Mouse (Mus musculus): Measurements from ENCODE around the gene Pphln1. TPM values are rescaled to one million over a fixed set of nuclear protein-coding genes. Genes with fewer than 3 reads are reported as not detected.

The Pphln1 gene
- total RNA-seq, 2 experiments from 2014 or later: 43.4 to 43.9 TPM

GRCm38 (mm10) chr15:93499866-93500265 lies 101.7 kb downstream of the Pphln1 start:
- no peak for DNase-seq (ENCODE audit: low spot score in 2 of 2)

- no peak for DNase-seq (ENCODE audit: low spot score in 2 of 2)
Measured at GRCm38 (mm10) chr15:93502703-93503102, 104.6 kb downstream of the Pphln1 start.

- no peak for DNase-seq (ENCODE audit: low spot score in 2 of 2)
Measured at GRCm38 (mm10) chr15:93503201-93503745, 105.1 kb downstream of the Pphln1 start.

GRCm38 (mm10) chr15:93504808-93505207 lies 106.7 kb downstream of the Pphln1 start:
- peak in 1 of 2 experiments; percentile 65 for DNase-seq (ENCODE audit: low spot score in 2 of 2)

- DNase-seq (ENCODE audit: low spot score in 2 of 2): no peak
Measured at GRCm38 (mm10) chr15:93510690-93511336, 112.7 kb downstream of the Pphln1 start.

- DNase-seq (ENCODE audit: low spot score in 2 of 2): no peak
Measured at GRCm38 (mm10) chr15:93512437-93512836, 114.3 kb downstream of the Pphln1 start.

- DNase-seq (ENCODE audit: low spot score in 2 of 2): no peak
Measured at GRCm38 (mm10) chr15:93513939-93514341, 115.8 kb downstream of the Pphln1 start.

GRCm38 (mm10) chr15:93515316-93515715 lies 117.2 kb downstream of the Pphln1 start:
- no peak for DNase-seq (ENCODE audit: low spot score in 2 of 2)

GRCm38 (mm10) chr15:93517022-93517565 lies 118.9 kb downstream of the Pphln1 start:
- no peak for DNase-seq (ENCODE audit: low spot score in 2 of 2)

- DNase-seq (ENCODE audit: low spot score in 2 of 2): no peak
Measured at GRCm38 (mm10) chr15:93518143-93518902, 120.2 kb downstream of the Pphln1 start.

GRCm38 (mm10) chr15:93518941-93519835 lies 121.0 kb downstream of the Pphln1 start:
- peak; percentile 61 to 76 for DNase-seq (ENCODE audit: low spot score in 2 of 2)

- DNase-seq (ENCODE audit: low spot score in 2 of 2): no peak
Measured at GRCm38 (mm10) chr15:93519836-93520826, 122.0 kb downstream of the Pphln1 start.

GRCm38 (mm10) chr15:93521088-93521786 lies 123.1 kb downstream of the Pphln1 start:
- no peak for DNase-seq (ENCODE audit: low spot score in 2 of 2)

GRCm38 (mm10) chr15:93521787-93522180 lies 123.6 kb downstream of the Pphln1 start:
- no peak for DNase-seq (ENCODE audit: low spot score in 2 of 2)

GRCm38 (mm10) chr15:93525305-93525917 lies 127.3 kb downstream of the Pphln1 start:
- no peak for DNase-seq (ENCODE audit: low spot score in 2 of 2)

GRCm38 (mm10) chr15:93529831-93530702 lies 131.9 kb downstream of the Pphln1 start:
- DNase-seq (ENCODE audit: low spot score in 2 of 2): no peak

- no peak for DNase-seq (ENCODE audit: low spot score in 2 of 2)
Measured at GRCm38 (mm10) chr15:93530703-93531032, 132.5 kb downstream of the Pphln1 start.

- DNase-seq (ENCODE audit: low spot score in 2 of 2): no peak
Measured at GRCm38 (mm10) chr15:93536191-93536590, 138.0 kb downstream of the Pphln1 start.
